Mouse (Mus musculus) lung, adult 2 months (tissue): ENCODE results near the gene Fam3c. TPM values are rescaled to one million over a fixed set of nuclear protein-coding genes. Genes with fewer than 3 reads are reported as not detected.

Source experiments
- DNase-seq: peaks from one replicate; pipeline ENCODE4 v3.0.0; 2022
- H3K4me1 ChIP-seq: fragments of 200-500 bp; 2 replicates; pipeline ENCODE4 v1.6.1; 2011; ENCODE audit warnings: low read length; ENCODE audit not compliant: control insufficient read depth, insufficient read depth
- H3K4me3 ChIP-seq: fragments of 200-500 bp; replicated peaks from 2 replicates; pipeline ENCODE3; 2011; ENCODE audit warnings: low read depth, mild to moderate bottlenecking, control low read depth, low read length; ENCODE audit errors: extremely low read depth
- CTCF ChIP-seq: fragments of 200-500 bp; IDR thresholded peaks from 2 replicates; pipeline ENCODE4 v1.5.1; 2011; ENCODE audit warnings: mild to moderate bottlenecking, low read length, control low read depth; ENCODE audit not compliant: insufficient read depth
- POLR2A ChIP-seq: fragments of 200-500 bp; IDR thresholded peaks from 2 replicates; pipeline ENCODE4 v1.6.1; 2011; ENCODE audit warnings: low read depth, mild to moderate bottlenecking, control low read depth, low read length, borderline replicate concordance; ENCODE audit errors: extremely low read depth
- WGBS: fragments of 180-500 bp; shearing (Covaris S2); methylation state at CpG from one replicate; pipeline ENCODE4 v1.1.7; 2018; 5-methylcytosine and 5-hydroxymethylcytosine counted together
- polyA plus RNA-seq: library from polyadenylated mRNA; depleted of rRNA; stranded (reverse); fragments of >200 nt; gene quantifications from 2 replicates; pipeline ENCODE4 v1.2.3, GENCODE M21; 2012

The Fam3c gene
- polyA plus RNA-seq, 1 experiment = 9.1 TPM

GRCm38 (mm10) chr6:22354675-22355074 is 1.4 kb downstream of the Fam3c start:
- Histone ChIP-seq H3K4me1 (peaks cover 6% of the 10 kb centered on the region; the same call in 1 of the 2 replicates), H3K4me3 (no peak overlapping the region)
- WGBS = 80% methylated on average over 7 of the region's 7 CpGs
- DNase-seq = no peak
- no peak for TF ChIP-seq CTCF
- TF ChIP-seq POLR2A = no peak

- 47% methylated on average over 1 of the region's 1 CpGs for WGBS
- Histone ChIP-seq H3K4me1 (peaks cover 10% of the 10 kb centered on the region), H3K4me3 (no peak overlapping the region)
- TF ChIP-seq CTCF (no peak), POLR2A (no peak)
- DNase-seq = no peak
These were observed 2.0 kb downstream of the Fam3c start for GRCm38 (mm10) chr6:22354031-22354430.

- Histone ChIP-seq H3K4me3 (no peak overlapping the region), H3K4me1 (peaks cover 14% of the 10 kb centered on the region)
- TF ChIP-seq CTCF (no peak), POLR2A (no peak)
- DNase-seq = no peak
- 58% methylated on average over 9 of the region's 9 CpGs for WGBS
These were observed 4.5 kb downstream of the Fam3c start for GRCm38 (mm10) chr6:22351551-22351950.

- peaks cover 14% of the 10 kb centered on the region for H3K4me1 ChIP-seq
- no peak for DNase-seq
- TF ChIP-seq CTCF = no peak
- WGBS = 31% methylated on average over 4 of the region's 4 CpGs
- no peak overlapping the region for H3K4me3 ChIP-seq
These were observed 5.8 kb downstream of the Fam3c start for GRCm38 (mm10) chr6:22350239-22350571.

- 65% methylated on average over 11 of the region's 11 CpGs for WGBS
- DNase-seq = no peak
- H3K4me1 ChIP-seq = peaks cover 14% of the 10 kb centered on the region
- H3K4me3 ChIP-seq = no peak overlapping the region
- TF ChIP-seq CTCF (no peak), POLR2A (no peak)
These were observed 6.4 kb downstream of the Fam3c start for GRCm38 (mm10) chr6:22349531-22350238.

DNA sequence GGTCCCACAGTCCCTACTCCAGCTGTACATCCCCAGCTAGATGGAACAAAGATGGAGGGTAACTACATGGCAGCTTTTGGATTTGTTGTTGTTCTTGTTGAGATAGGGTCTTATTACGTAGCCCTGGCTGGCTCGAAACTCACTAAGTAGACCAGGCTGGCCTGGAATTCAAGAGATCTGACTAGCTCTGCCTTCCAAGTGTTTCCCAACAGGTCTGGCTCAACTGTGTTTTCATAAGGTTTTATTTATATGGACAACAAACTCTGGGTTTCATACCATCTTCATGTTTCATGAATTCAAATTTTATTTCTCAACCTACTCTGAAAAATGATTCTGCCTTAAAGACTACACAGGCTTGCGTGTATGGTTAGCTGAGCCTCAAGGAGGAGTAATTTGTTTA is 7.1 kb downstream of the Fam3c start:
- H3K4me1 ChIP-seq = peaks cover 18% of the 10 kb centered on the region
- DNase-seq = no peak
- TF ChIP-seq POLR2A (no peak), CTCF (no peak)
- 92% methylated on average over 3 of the region's 3 CpGs for WGBS
- no peak overlapping the region for H3K4me3 ChIP-seq

DNA sequence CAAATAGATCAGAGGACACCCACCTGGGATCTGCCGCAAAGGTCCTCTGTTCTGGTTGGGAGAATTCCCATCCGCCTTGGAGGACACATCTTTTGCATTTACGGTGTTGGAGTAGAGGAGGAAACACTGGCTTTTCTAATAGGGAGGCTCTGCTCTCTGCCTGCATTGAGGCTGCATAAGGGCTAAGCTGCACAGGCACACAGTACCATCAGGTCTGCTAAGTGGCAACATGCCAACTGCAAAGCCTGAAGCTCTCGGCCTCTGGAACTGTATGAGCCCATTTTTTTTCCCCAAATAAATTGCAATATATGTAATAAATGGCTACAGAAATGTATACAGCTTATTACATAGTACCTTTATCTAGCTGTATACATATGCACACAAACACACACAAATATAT is 7.9 kb downstream of the Fam3c start:
- 73% methylated on average over 4 of the region's 4 CpGs for WGBS

GRCm38 (mm10) chr6:22347132-22347902 is 8.7 kb downstream of the Fam3c start:
- 62% methylated on average over 8 of the region's 8 CpGs for WGBS
- DNase-seq = no peak
- H3K4me1 ChIP-seq = peaks cover 23% of the 10 kb centered on the region
- no peak overlapping the region for H3K4me3 ChIP-seq
- no peak for TF ChIP-seq POLR2A
- no peak for TF ChIP-seq CTCF

More for the DNA sequence above, 7.9 kb downstream of the Fam3c start:
- no peak for DNase-seq
- no peak for TF ChIP-seq CTCF
- TF ChIP-seq POLR2A = no peak
- Histone ChIP-seq H3K4me1 (peaks cover 23% of the 10 kb centered on the region), H3K4me3 (no peak overlapping the region)

DNA sequence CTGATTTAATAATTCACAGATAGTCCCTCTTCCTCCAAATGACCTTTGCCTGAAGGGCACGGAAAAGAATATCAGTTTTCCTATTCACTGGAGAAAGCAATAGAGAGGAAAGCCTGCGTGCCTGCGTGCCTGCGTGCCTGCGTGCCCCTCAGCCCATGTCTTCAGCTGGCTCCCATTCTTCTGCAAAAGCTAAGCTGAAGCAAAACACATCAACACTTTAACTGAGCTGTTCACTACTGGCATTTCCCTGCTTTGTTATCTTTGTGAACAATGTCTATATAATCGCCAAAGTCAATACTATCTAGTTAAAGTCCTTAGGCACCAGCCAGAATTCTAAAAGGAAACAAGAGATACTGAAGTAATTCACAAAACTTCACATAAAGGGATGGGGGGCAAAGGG is 11.6 kb downstream of the Fam3c start:
- H3K4me1 ChIP-seq = peaks cover 17% of the 10 kb centered on the region
- H3K4me3 ChIP-seq = no peak overlapping the region
- TF ChIP-seq CTCF (no peak), POLR2A (no peak)
- 42% methylated on average over 6 of the region's 6 CpGs for WGBS
- no peak for DNase-seq

DNA sequence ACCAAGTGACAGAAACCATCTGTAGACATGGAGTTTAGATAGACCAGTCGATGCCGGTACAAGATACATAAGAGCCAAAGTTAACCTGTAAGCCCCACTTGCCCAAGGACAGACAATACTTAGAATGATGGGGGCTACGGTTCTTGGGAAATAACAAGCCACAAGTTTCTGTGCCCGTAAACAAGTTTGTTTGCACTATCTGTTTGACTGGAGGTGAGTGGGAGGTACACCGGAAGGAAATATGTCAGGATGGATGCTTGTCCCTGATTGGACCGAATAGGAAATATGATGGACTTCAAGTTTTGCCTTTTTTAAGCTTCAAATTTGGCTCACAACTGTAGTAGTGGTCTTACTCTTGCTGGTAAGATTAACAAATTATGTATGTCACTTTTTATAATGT is 12.3 kb downstream of the Fam3c start:
- DNase-seq = no peak
- TF ChIP-seq POLR2A = no peak
- no peak for TF ChIP-seq CTCF
- Histone ChIP-seq H3K4me3 (no peak overlapping the region), H3K4me1 (peaks cover 15% of the 10 kb centered on the region)
- 65% methylated on average over 6 of the region's 6 CpGs for WGBS
